Mouse (Mus musculus) leukemia stem cell, adult 10-12 weeks (primary cell): ENCODE data around the gene Rd3. TPM values are rescaled to one million over a fixed set of nuclear protein-coding genes. Genes with fewer than 3 reads are reported as not detected.

Experiments
- polyA plus RNA-seq: library from polyadenylated mRNA; stranded (reverse); fragments of >175 nt; gene quantifications from 2 replicates; pipeline ENCODE4 v1.2.3, GENCODE M21; 2012; ENCODE audit warnings: low replicate concordance

Rd3 gene
- 0.38 TPM in 1 of 2 replicates, not detected in the other for polyA plus RNA-seq

DNA sequence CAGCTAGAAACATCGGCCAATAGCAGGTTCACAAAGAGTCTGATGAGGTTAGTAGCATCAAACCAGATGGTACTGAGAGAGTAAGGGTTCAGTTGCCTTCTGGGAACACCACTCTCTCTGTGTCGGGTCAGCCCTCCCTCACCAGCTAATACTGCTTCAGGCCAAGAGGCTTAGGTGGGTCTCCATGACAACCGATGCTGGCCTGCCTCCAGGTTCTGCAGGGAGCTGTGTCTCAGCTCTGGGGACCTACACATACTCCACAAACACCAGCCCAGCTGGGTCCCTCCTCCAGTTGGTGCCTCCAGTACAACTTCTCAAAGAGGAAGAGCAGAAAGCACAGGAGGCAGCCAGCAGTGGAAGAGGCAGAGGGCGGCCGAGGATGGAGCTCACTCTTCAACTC lies at the start of gene Rd3:
TSS of gene Rd3 (plus strand) at position 184 of the 400 bp plus-strand sequence.

Other genes with a start within 250 kb of the Rd3 start
- 7.3 and 7.8 TPM in 2 replicates for gene Nek2, start 155.9 kb upstream of the Rd3 start, polyA plus RNA-seq
- gene Slc30a1, start 70.6 kb upstream of the Rd3 start, polyA plus RNA-seq = 16.3 and 33.0 TPM in 2 replicates
- 4.1 and 7.6 TPM in 2 replicates for gene Traf5, start 115.2 kb downstream of the Rd3 start, polyA plus RNA-seq
- gene Rcor3, start 160.7 kb downstream of the Rd3 start, polyA plus RNA-seq = 27.5 and 32.9 TPM in 2 replicates
- 0.13 TPM in 1 of 2 replicates, not detected in the other for gene Kcnh1, start 213.4 kb downstream of the Rd3 start, polyA plus RNA-seq